Mouse (Mus musculus) neural tube, embryonic 15.5 days (tissue): ENCODE measurements around the gene Unc80. TPM values are rescaled to one million over a fixed set of nuclear protein-coding genes. Genes with fewer than 3 reads are reported as not detected.

Source experiments
- ATAC-seq: fragments of 200-750 bp; cut with Nextera tagmentation; 2 replicates; pipeline ENCODE4 v1.8.0; 2017; ENCODE audit warnings: mild to moderate bottlenecking, moderate TSS enrichment, moderate library complexity; ENCODE audit not compliant: low FRiP score
- H3K27ac ChIP-seq: fragments of 300-500 bp; sonication (generic); replicated peaks from 2 replicates; pipeline ENCODE4 v1.5.1; 2015; ENCODE audit warnings: mild to moderate bottlenecking, inconsistent platforms
- H3K27me3 ChIP-seq: fragments of 300-500 bp; sonication (generic); replicated peaks from 2 replicates; pipeline ENCODE4 v1.6.1; 2015; ENCODE audit warnings: inconsistent platforms
- H3K36me3 ChIP-seq: fragments of 300-500 bp; sonication (generic); 2 replicates; pipeline ENCODE4 v1.6.1; 2015; ENCODE audit warnings: inconsistent platforms
- H3K4me1 ChIP-seq: fragments of 300-500 bp; sonication (generic); 2 replicates; pipeline ENCODE4 v1.6.1; 2015; ENCODE audit warnings: inconsistent platforms
- H3K4me2 ChIP-seq: fragments of 300-500 bp; sonication (generic); 2 replicates; pipeline ENCODE4 v1.6.1; 2015; ENCODE audit warnings: inconsistent platforms, mild to moderate bottlenecking, moderate library complexity
- H3K4me3 ChIP-seq: fragments of 300-500 bp; sonication (generic); replicated peaks from 2 replicates; pipeline ENCODE4 v1.5.1; 2015; ENCODE audit warnings: mild to moderate bottlenecking, inconsistent platforms
- H3K9ac ChIP-seq: fragments of 300-500 bp; sonication (generic); replicated peaks from 2 replicates; pipeline ENCODE4 v1.6.1; 2015; ENCODE audit warnings: mild to moderate bottlenecking, inconsistent platforms
- H3K9me3 ChIP-seq: fragments of 300-500 bp; sonication (generic); replicated peaks from 2 replicates; pipeline ENCODE4 v1.6.1; 2016; ENCODE audit warnings: inconsistent platforms
- WGBS: fragments of 180-500 bp; shearing (Covaris S2); methylation state at CpG from one replicate; pipeline ENCODE4 v1.1.7; 2015; ENCODE audit warnings: mixed read lengths; 5-methylcytosine and 5-hydroxymethylcytosine counted together
- polyA plus RNA-seq: library from polyadenylated mRNA; unstranded; fragments of >200 nt; fragmentation: Nextera tagmentation; extraction: Ambion mirVana; gene quantifications from 2 replicates; pipeline ENCODE4 v1.2.1, GENCODE M21; 2015

Gene Unc80
- 9.9 and 10.2 TPM in 2 replicates for polyA plus RNA-seq

- H3K27me3 ChIP-seq = no peaks in the 10 kb centered on the region
- H3K9me3 ChIP-seq = no peaks in the 10 kb centered on the region
- peak within 1 kb of the TSS; percentile 72 for H3K4me2 ChIP-seq
- WGBS = 2% methylated on average over 49 of the region's 83 CpGs
- peak within 1 kb of the TSS; percentile 72 for H3K9ac ChIP-seq
- ATAC-seq = peak; percentile 93
- H3K4me3 ChIP-seq = peak within 1 kb of the TSS; percentile 75
- H3K27ac ChIP-seq = peak within 1 kb of the TSS; percentile 81
- peaks cover 13% of the 10 kb centered on the region for H3K4me1 ChIP-seq
- H3K36me3 ChIP-seq = 0 out of 2 replicates have a peak, but pooled peaks cover under 1% of the 10 kb centered on the region
Observed at GRCm38 (mm10) chr1:66467821-66468703, at the start of gene Unc80. Unc80 (plus strand) TSS chr1:66468367.

- 85% methylated on average over 5 of the region's 5 CpGs for WGBS
- H3K36me3 ChIP-seq = peaks cover 42% of the 10 kb centered on the region
- H3K27me3 ChIP-seq = no peaks in the 10 kb centered on the region
- H3K27ac ChIP-seq = no peak overlapping the region
- H3K9ac ChIP-seq = no peak overlapping the region
- ATAC-seq = no peak
- no peak overlapping the region for H3K4me3 ChIP-seq
- no peaks in the 10 kb centered on the region for H3K4me1 ChIP-seq
- no peaks in the 10 kb centered on the region for H3K9me3 ChIP-seq
- H3K4me2 ChIP-seq = no peak overlapping the region
Observed at GRCm38 (mm10) chr1:66426073-66426472, 42.1 kb upstream of the Unc80 start.

- ATAC-seq = no peak; the same call in 1 of the 2 replicates
- H3K4me1 ChIP-seq = no peaks in the 10 kb centered on the region
Observed at GRCm38 (mm10) chr1:66430962-66431361, 37.2 kb upstream of the Unc80 start.

GRCm38 (mm10) chr1:66431472-66431871 is 36.7 kb upstream of the Unc80 start:
- no peak overlapping the region for H3K27ac ChIP-seq
- H3K27me3 ChIP-seq = no peaks in the 10 kb centered on the region
- no peaks in the 10 kb centered on the region for H3K4me1 ChIP-seq
- H3K9ac ChIP-seq = no peak overlapping the region
- H3K4me2 ChIP-seq = no peak overlapping the region
- H3K4me3 ChIP-seq = no peak overlapping the region
- peaks cover 22% of the 10 kb centered on the region; the same call in 1 of the 2 replicates for H3K36me3 ChIP-seq
- no peaks in the 10 kb centered on the region for H3K9me3 ChIP-seq
- 89% methylated on average over 6 of the region's 6 CpGs for WGBS
- ATAC-seq = no peak

More at GRCm38 (mm10) chr1:66430962-66431361, 37.2 kb upstream of the Unc80 start:
- peaks cover 24% of the 10 kb centered on the region for H3K36me3 ChIP-seq
- no peaks in the 10 kb centered on the region for H3K27me3 ChIP-seq
- no peak overlapping the region for H3K4me2 ChIP-seq
- H3K9ac ChIP-seq = no peak overlapping the region
- H3K27ac ChIP-seq = no peak overlapping the region
- H3K4me3 ChIP-seq = no peak overlapping the region
- no peaks in the 10 kb centered on the region for H3K9me3 ChIP-seq

GRCm38 (mm10) chr1:66438069-66438468 is 30.1 kb upstream of the Unc80 start:
- ATAC-seq = no peak
- no peaks in the 10 kb centered on the region for H3K27me3 ChIP-seq
- 92% methylated on average over 2 of the region's 2 CpGs for WGBS
- peaks cover 39% of the 10 kb centered on the region for H3K36me3 ChIP-seq
- H3K27ac ChIP-seq = no peak overlapping the region
- no peaks in the 10 kb centered on the region for H3K9me3 ChIP-seq
- H3K4me3 ChIP-seq = no peak overlapping the region
- H3K4me2 ChIP-seq = no peak overlapping the region
- no peak overlapping the region for H3K9ac ChIP-seq
- no peaks in the 10 kb centered on the region for H3K4me1 ChIP-seq

GRCm38 (mm10) chr1:66442922-66443321 is 25.2 kb upstream of the Unc80 start:
- peaks cover 35% of the 10 kb centered on the region for H3K36me3 ChIP-seq
- no peak for ATAC-seq
- H3K4me1 ChIP-seq = no peaks in the 10 kb centered on the region
- H3K9ac ChIP-seq = no peak overlapping the region
- no peaks in the 10 kb centered on the region for H3K27me3 ChIP-seq
- no peak overlapping the region for H3K4me3 ChIP-seq
- H3K4me2 ChIP-seq = no peak overlapping the region
- H3K27ac ChIP-seq = no peak overlapping the region
- WGBS = 49% methylated on average over 2 of the region's 2 CpGs
- H3K9me3 ChIP-seq = no peaks in the 10 kb centered on the region

GRCm38 (mm10) chr1:66449471-66449870 is 18.7 kb upstream of the Unc80 start:
- 68% methylated on average over 2 of the region's 2 CpGs for WGBS
- Histone ChIP-seq H3K27me3 (no peaks in the 10 kb centered on the region), H3K9me3 (no peaks in the 10 kb centered on the region), H3K4me3 (no peak overlapping the region), H3K36me3 (no peaks in the 10 kb centered on the region), H3K4me1 (no peaks in the 10 kb centered on the region), H3K4me2 (no peak overlapping the region), H3K9ac (no peak overlapping the region), H3K27ac (no peak overlapping the region)
- ATAC-seq = no peak

- 26% methylated on average over 2 of the region's 2 CpGs for WGBS
- Histone ChIP-seq H3K4me2 (no peak overlapping the region), H3K36me3 (no peaks in the 10 kb centered on the region), H3K27ac (no peak overlapping the region), H3K4me1 (no peaks in the 10 kb centered on the region), H3K4me3 (no peak overlapping the region), H3K27me3 (no peaks in the 10 kb centered on the region), H3K9me3 (no peaks in the 10 kb centered on the region), H3K9ac (no peak overlapping the region)
- no peak for ATAC-seq
Observed at GRCm38 (mm10) chr1:66456580-66456979, 11.6 kb upstream of the Unc80 start.

- Histone ChIP-seq H3K36me3 (no peaks in the 10 kb centered on the region), H3K9ac (no peak overlapping the region), H3K27ac (no peak overlapping the region), H3K4me2 (no peak overlapping the region), H3K9me3 (no peaks in the 10 kb centered on the region), H3K27me3 (no peaks in the 10 kb centered on the region), H3K4me3 (no peak overlapping the region), H3K4me1 (no peaks in the 10 kb centered on the region)
- 67% methylated on average over 3 of the region's 3 CpGs for WGBS
- ATAC-seq = no peak
Observed at GRCm38 (mm10) chr1:66457747-66458146, 10.4 kb upstream of the Unc80 start.

- no peak overlapping the region for H3K4me2 ChIP-seq
- H3K36me3 ChIP-seq = no peaks in the 10 kb centered on the region
- H3K27me3 ChIP-seq = no peaks in the 10 kb centered on the region
- no peaks in the 10 kb centered on the region for H3K4me1 ChIP-seq
- WGBS = 75% methylated on average over 3 of the region's 3 CpGs
- H3K27ac ChIP-seq = no peak overlapping the region
- no peak overlapping the region for H3K9ac ChIP-seq
- no peak for ATAC-seq
- no peak overlapping the region for H3K4me3 ChIP-seq
- no peaks in the 10 kb centered on the region for H3K9me3 ChIP-seq
Observed at GRCm38 (mm10) chr1:66459394-66459793, 8.8 kb upstream of the Unc80 start.

- no peak overlapping the region for H3K4me2 ChIP-seq
- 90% methylated on average over 4 of the region's 4 CpGs for WGBS
- ATAC-seq = no peak
- H3K9ac ChIP-seq = no peak overlapping the region
- no peaks in the 10 kb centered on the region for H3K27me3 ChIP-seq
- no peak overlapping the region for H3K4me3 ChIP-seq
- no peaks in the 10 kb centered on the region for H3K9me3 ChIP-seq
- no peaks in the 10 kb centered on the region for H3K36me3 ChIP-seq
- H3K27ac ChIP-seq = no peak overlapping the region
- no peaks in the 10 kb centered on the region for H3K4me1 ChIP-seq
Observed at GRCm38 (mm10) chr1:66460850-66461249, 7.3 kb upstream of the Unc80 start.

GRCm38 (mm10) chr1:66468704-66469020 is 495 bp downstream of the Unc80 start:
- Histone ChIP-seq H3K4me3 (peak overlapping the region; percentile 75), H3K9me3 (no peaks in the 10 kb centered on the region), H3K9ac (peak overlapping the region; percentile 72), H3K4me2 (peak overlapping the region; percentile 72), H3K4me1 (peaks cover 13% of the 10 kb centered on the region), H3K36me3 (0 out of 2 replicates have a peak, but pooled peaks cover 4% of the 10 kb centered on the region), H3K27me3 (no peaks in the 10 kb centered on the region), H3K27ac (peak overlapping the region; percentile 81)
- WGBS = 0% methylated on average over 3 of the region's 3 CpGs
- ATAC-seq = peak; percentile 65
